28 mouse cellular contexts compared by ENCODE assay signal in the genomic region with DNA sequence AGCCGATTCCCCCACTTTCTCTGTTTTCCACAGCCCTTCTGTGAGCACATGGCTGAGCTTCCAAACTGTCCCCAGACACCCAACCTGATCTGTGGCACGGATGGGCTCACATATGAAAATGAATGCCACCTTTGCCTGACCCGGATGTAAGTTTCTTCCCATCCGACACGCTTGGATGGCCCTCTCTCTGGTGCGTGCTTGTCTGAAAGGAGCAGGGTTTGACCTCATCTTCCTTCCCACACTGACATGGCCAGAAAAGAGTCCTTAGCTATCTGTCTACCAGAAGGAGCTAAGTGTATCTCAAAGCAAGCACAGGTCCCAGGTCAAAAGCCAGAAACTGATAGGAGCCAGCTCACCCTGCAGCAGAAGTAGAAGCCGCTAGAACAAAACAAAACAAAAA. TPM values are rescaled to one million over a fixed set of nuclear protein-coding genes. Genes with fewer than 3 reads are reported as not detected.
DNase-seq lines count a peak whose midpoint lies in the region; ATAC-seq and TF ChIP-seq lines count a peak whose summit lies in the region.
"Had no signal": no experiment of that assay in that cellular context is flagged by ENCODE, and none has a peak within 500 bp of the region (broad histone marks: within the 10 kb centered on the region; RNA-seq: fewer than 3 reads in every experiment).

No protein-coding gene starts in this region.

- no peak for ATAC-seq in kidney, embryonic 16.5 days (ENCODE audit: low FRiP score, low TSS enrichment)
- no peak for ATAC-seq in kidney, embryonic 14.5 days (ENCODE audit: low FRiP score, low TSS enrichment)
- ATAC-seq in midbrain, embryonic 11.5 days (ENCODE audit: low FRiP score) = no peak
- ATAC-seq in midbrain, embryonic 16.5 days = no peak
- ATAC-seq: CD4-positive, CD25-positive, alpha-beta regulatory T cell, adult 4 months; forebrain, embryonic 14.5 days; forebrain, embryonic 16.5 days had no signal

- dilution Hi-C loops in CH12.LX (cut with MboI; ENCODE audit: extremely low pct_ligation_motif_present, extremely low pct_unique_long_range_greater_than_20kb, low sequenced_read_pairs) = no loop called here

- 43% methylated on average over 7 of the region's 7 CpGs for WGBS in kidney, embryonic 16.5 days
- WGBS in kidney, embryonic 14.5 days = 46% methylated on average over 7 of the region's 7 CpGs
- WGBS in midbrain, embryonic 11.5 days = 84% methylated on average over 7 of the region's 7 CpGs
- WGBS in midbrain, embryonic 16.5 days = 81% methylated on average over 7 of the region's 7 CpGs

- H3K4me3 ChIP-seq in kidney, embryonic 16.5 days (ENCODE audit: low read length) = no peak overlapping the region
- H3K4me3 ChIP-seq in kidney, embryonic 14.5 days (ENCODE audit: low read length) = no peak overlapping the region
- no peak overlapping the region for H3K4me3 ChIP-seq in midbrain, embryonic 11.5 days (ENCODE audit: low read depth, low read length)
- H3K4me3 ChIP-seq in midbrain, embryonic 16.5 days (ENCODE audit: low read depth, low read length) = no peak overlapping the region
- H3K4me3 ChIP-seq in CH12.LX (replicated peaks in 1 of 3; ENCODE audit: low read depth in 2 of 3, low read length in 2 of 3, poor library complexity in 1 of 3) = no peak overlapping the region
- H3K4me3 ChIP-seq: embryonic facial prominence, embryonic 13.5 days; embryonic facial prominence, embryonic 15.5 days; erythroblast, embryonic 14.5 days; forebrain, embryonic 10.5 days; forebrain, embryonic 12.5 days had no signal

- TF ChIP-seq EP300 in CH12.LX (IDR thresholded peaks at IDR 0.05; ENCODE audit: low read length) = no peak

- H3K27ac ChIP-seq in kidney, embryonic 16.5 days (ENCODE audit: low read length) = 0 out of 2 replicates have a peak overlapping the region, but pooled peaks have one; percentile 17
- H3K27ac ChIP-seq in kidney, embryonic 14.5 days (ENCODE audit: low read depth, low read length) = no peak overlapping the region
- no peak overlapping the region for H3K27ac ChIP-seq in midbrain, embryonic 11.5 days (ENCODE audit: low read depth, low read length)
- no peak overlapping the region for H3K27ac ChIP-seq in midbrain, embryonic 16.5 days (ENCODE audit: low read length)
- no peak overlapping the region for H3K27ac ChIP-seq in CH12.LX (ENCODE audit: insufficient read depth, low read depth)
- H3K27ac ChIP-seq: embryonic facial prominence, embryonic 13.5 days; embryonic facial prominence, embryonic 15.5 days; forebrain, embryonic 10.5 days; forebrain, embryonic 12.5 days had no signal

- H3K36me3 ChIP-seq in kidney, embryonic 16.5 days (ENCODE audit: insufficient read depth, low read length) = peaks cover 16% of the 10 kb centered on the region
- H3K36me3 ChIP-seq in kidney, embryonic 14.5 days (ENCODE audit: control insufficient read depth, insufficient read depth, low read length) = peaks cover 21% of the 10 kb centered on the region; the same call in 1 of the 2 replicates
- peaks cover 4% of the 10 kb centered on the region for H3K36me3 ChIP-seq in midbrain, embryonic 11.5 days (ENCODE audit: control insufficient read depth, insufficient read depth, low read length)
- H3K36me3 ChIP-seq in midbrain, embryonic 16.5 days (ENCODE audit: control insufficient read depth, insufficient read depth, low read length) = 0 out of 2 replicates have a peak, but pooled peaks cover 6% of the 10 kb centered on the region
- H3K36me3 ChIP-seq in CH12.LX (replicated peaks in 1 of 2; ENCODE audit: control insufficient read depth in 1 of 2, insufficient read depth in 1 of 2, low read length in 1 of 2) = peaks cover 9 to 30% of the 10 kb centered on the region in 2 experiments

- H3K27me3 ChIP-seq in kidney, embryonic 16.5 days (ENCODE audit: insufficient read depth, low read length) = no peaks in the 10 kb centered on the region
- no peaks in the 10 kb centered on the region for H3K27me3 ChIP-seq in kidney, embryonic 14.5 days (ENCODE audit: control insufficient read depth, insufficient read depth, low read length)
- H3K27me3 ChIP-seq in midbrain, embryonic 11.5 days (ENCODE audit: control insufficient read depth, insufficient read depth, low read length) = no peaks in the 10 kb centered on the region
- H3K27me3 ChIP-seq in midbrain, embryonic 16.5 days (ENCODE audit: control insufficient read depth, insufficient read depth, low read depth, low read length) = no peaks in the 10 kb centered on the region
- H3K27me3 ChIP-seq in CH12.LX (replicated peaks) = no peaks in the 10 kb centered on the region
- H3K27me3 ChIP-seq: embryonic facial prominence, embryonic 13.5 days; embryonic facial prominence, embryonic 15.5 days; forebrain, embryonic 12.5 days had no signal

- TF ChIP-seq RAD21 in CH12.LX (IDR thresholded peaks at IDR 0.05; ENCODE audit: low read depth, low read length) = no peak

- no peak for TF ChIP-seq CTCF in CH12.LX (conservative IDR thresholded peaks at IDR 0.05 in 1 of 2, IDR thresholded peaks at IDR 0.05 in 1 of 2; ENCODE audit: low read depth in 2 of 2, low read length in 2 of 2)

- no peak overlapping the region for H3K9ac ChIP-seq in kidney, embryonic 16.5 days (replicated peaks; ENCODE audit: low read length)
- H3K9ac ChIP-seq in kidney, embryonic 14.5 days (ENCODE audit: low read depth, low read length) = no peak overlapping the region
- H3K9ac ChIP-seq in midbrain, embryonic 11.5 days (ENCODE audit: low read length) = no peak overlapping the region
- no peak overlapping the region for H3K9ac ChIP-seq in midbrain, embryonic 16.5 days (ENCODE audit: low read depth, low read length)
- H3K9ac ChIP-seq in CH12.LX (ENCODE audit: insufficient read depth, low read depth) = no peak overlapping the region
- H3K9ac ChIP-seq: embryonic facial prominence, embryonic 13.5 days; embryonic facial prominence, embryonic 15.5 days; forebrain, embryonic 12.5 days had no signal

- no peak overlapping the region for H3K4me2 ChIP-seq in kidney, embryonic 16.5 days (replicated peaks; ENCODE audit: low read depth, low read length)
- no peak overlapping the region for H3K4me2 ChIP-seq in kidney, embryonic 14.5 days (replicated peaks; ENCODE audit: low read depth, low read length)
- H3K4me2 ChIP-seq in midbrain, embryonic 11.5 days = no peak overlapping the region
- no peak overlapping the region for H3K4me2 ChIP-seq in midbrain, embryonic 16.5 days (ENCODE audit: low read length)
- no peak overlapping the region for H3K4me2 ChIP-seq in CH12.LX (ENCODE audit: insufficient read depth, low read depth, poor library complexity, severe bottlenecking)
- H3K4me2 ChIP-seq: embryonic facial prominence, embryonic 13.5 days; embryonic facial prominence, embryonic 15.5 days; forebrain, embryonic 12.5 days had no signal

- in situ Hi-C loops in CH12.LX (cut with MboI; ENCODE audit: low pct_ligation_motif_present, low pct_unique_long_range_greater_than_20kb, low sequenced_read_pairs) = no loop called here

- no peak for TF ChIP-seq POLR2A in CH12.LX (IDR thresholded peaks at IDR 0.05; ENCODE audit: low read depth, low read length)

- H3K79me2 ChIP-seq in CH12.LX (replicated peaks; ENCODE audit: control insufficient read depth, extremely low read depth, insufficient read depth, poor library complexity, severe bottlenecking) = no peaks in the 10 kb centered on the region

- peak; percentile 35 for DNase-seq in midbrain, embryonic 11.5 days (ENCODE audit: low spot score, missing footprints)
- DNase-seq in CH12.LX (ENCODE audit: extremely low read depth) = peak; percentile 34
- no peak for DNase-seq in frontal cortex, postnatal 36 days (ENCODE audit: low spot score in 2 of 2)
- DNase-seq: adrenal gland, adult 2 months; adrenal gland, postnatal 10 days; adrenal gland, postnatal 25 days; B cell, adult 2 months; cerebellum, adult 11 months; cerebellum, adult 18-20 months; cerebellum, adult 8-10 months; cerebellum, adult 9-11 months; cerebellum, postnatal 14 days; cerebellum, postnatal 36 days; embryo, embryonic 11 days had no signal

- H3K4me1 ChIP-seq in kidney, embryonic 16.5 days (ENCODE audit: insufficient read depth, low read length) = peaks cover 8% of the 10 kb centered on the region
- no peaks in the 10 kb centered on the region; the same call in 1 of the 2 replicates for H3K4me1 ChIP-seq in kidney, embryonic 14.5 days (ENCODE audit: control insufficient read depth, insufficient read depth, low read length)
- no peaks in the 10 kb centered on the region for H3K4me1 ChIP-seq in midbrain, embryonic 11.5 days (ENCODE audit: control insufficient read depth, insufficient read depth, low read length)
- no peaks in the 10 kb centered on the region for H3K4me1 ChIP-seq in midbrain, embryonic 16.5 days (ENCODE audit: control insufficient read depth, insufficient read depth, low read length)
- H3K4me1 ChIP-seq in CH12.LX (ENCODE audit: control insufficient read depth in 1 of 2, insufficient read depth in 2 of 2) = peaks cover 0 to 6% of the 10 kb centered on the region in 2 experiments; a peak in 2 of 4 replicates
- H3K4me1 ChIP-seq: embryonic facial prominence, embryonic 13.5 days; embryonic facial prominence, embryonic 15.5 days; forebrain, embryonic 10.5 days; forebrain, embryonic 12.5 days had no signal

- H3K9me3 ChIP-seq in kidney, embryonic 16.5 days (ENCODE audit: low read length) = no peaks in the 10 kb centered on the region
- no peaks in the 10 kb centered on the region for H3K9me3 ChIP-seq in kidney, embryonic 14.5 days (ENCODE audit: control insufficient read depth, low read length)
- no peaks in the 10 kb centered on the region for H3K9me3 ChIP-seq in midbrain, embryonic 11.5 days (ENCODE audit: control insufficient read depth, low read length)
- no peaks in the 10 kb centered on the region for H3K9me3 ChIP-seq in midbrain, embryonic 16.5 days (replicated peaks; ENCODE audit: control insufficient read depth, low read length, poor library complexity, severe bottlenecking)
- H3K9me3 ChIP-seq in CH12.LX (replicated peaks; ENCODE audit: low read length) = no peaks in the 10 kb centered on the region
- H3K9me3 ChIP-seq: embryonic facial prominence, embryonic 13.5 days; embryonic facial prominence, embryonic 15.5 days; forebrain, embryonic 10.5 days; forebrain, embryonic 12.5 days had no signal

RNA-seq across cellular contexts. Expression of gene Spink4, which starts 9.2 kb away (rescaled TPM):
- polyA plus RNA-seq in kidney, embryonic 16.5 days (2015; fragmentation: Nextera tagmentation; extraction: Ambion mirVana) = not detected in 2 replicates
- not detected in 2 replicates for polyA plus RNA-seq in kidney, embryonic 14.5 days (2014; fragmentation: Nextera tagmentation; extraction: Ambion mirVana)
- not detected in 2 replicates for polyA plus RNA-seq in midbrain, embryonic 11.5 days (2014; fragmentation: Nextera tagmentation; extraction: Ambion mirVana)
- polyA plus RNA-seq in midbrain, embryonic 16.5 days (2015; fragmentation: Nextera tagmentation; extraction: Ambion mirVana) = not detected in 2 replicates
- total RNA-seq in CH12.LX (2012; rRNA removed) (not detected in 2 replicates), CH12.LX (2014; rRNA removed) (not detected in 2 replicates)
- polyA plus RNA-seq in CH12.LX (2012; ENCODE audit: insufficient read length, low read depth) = not detected in 2 replicates
- total RNA-seq: common myeloid progenitor, adult 5-6 weeks; ES-E14 had no signal
- polyA plus RNA-seq: CD4-positive, CD25-positive, alpha-beta regulatory T cell, adult 4 months; embryonic facial prominence, embryonic 11.5 days; embryonic facial prominence, embryonic 13.5 days; embryonic facial prominence, embryonic 15.5 days; erythroblast, embryonic 14.5 days; forebrain, embryonic 10.5 days; forebrain, embryonic 12.5 days; forebrain, embryonic 14.5 days; forebrain, embryonic 16.5 days had no signal

RNA-seq across cellular contexts. Expression of gene Bag1, which starts 19.0 kb away (rescaled TPM):
- 210 and 215 TPM in 2 replicates for polyA plus RNA-seq in kidney, embryonic 16.5 days (2015; fragmentation: Nextera tagmentation; extraction: Ambion mirVana)
- 235 and 248 TPM in 2 replicates for polyA plus RNA-seq in kidney, embryonic 14.5 days (2014; fragmentation: Nextera tagmentation; extraction: Ambion mirVana)
- polyA plus RNA-seq in midbrain, embryonic 11.5 days (2014; fragmentation: Nextera tagmentation; extraction: Ambion mirVana) = 233 and 247 TPM in 2 replicates
- 166 and 181 TPM in 2 replicates for polyA plus RNA-seq in midbrain, embryonic 16.5 days (2015; fragmentation: Nextera tagmentation; extraction: Ambion mirVana)
- 105 and 123 TPM in 2 replicates for total RNA-seq in CH12.LX (2012; rRNA removed)
- total RNA-seq in CH12.LX (2014; rRNA removed) = 149 and 190 TPM in 2 replicates
- polyA plus RNA-seq in CH12.LX (2012; ENCODE audit: insufficient read length, low read depth) = 161 and 193 TPM in 2 replicates

RNA-seq across cellular contexts. Expression of gene Chmp5, which starts 19.2 kb away (rescaled TPM):
- 120 and 123 TPM in 2 replicates for polyA plus RNA-seq in kidney, embryonic 16.5 days (2015; fragmentation: Nextera tagmentation; extraction: Ambion mirVana)
- polyA plus RNA-seq in kidney, embryonic 14.5 days (2014; fragmentation: Nextera tagmentation; extraction: Ambion mirVana) = 113 and 137 TPM in 2 replicates
- polyA plus RNA-seq in midbrain, embryonic 11.5 days (2014; fragmentation: Nextera tagmentation; extraction: Ambion mirVana) = 159 and 169 TPM in 2 replicates
- polyA plus RNA-seq in midbrain, embryonic 16.5 days (2015; fragmentation: Nextera tagmentation; extraction: Ambion mirVana) = 157 and 161 TPM in 2 replicates
- total RNA-seq in CH12.LX (2012; rRNA removed) = 51.6 and 53.0 TPM in 2 replicates
- total RNA-seq in CH12.LX (2014; rRNA removed) = 86.7 and 88.1 TPM in 2 replicates
- 43.6 and 45.9 TPM in 2 replicates for polyA plus RNA-seq in CH12.LX (2012; ENCODE audit: insufficient read length, low read depth)

RNA-seq across cellular contexts. Expression of gene Nfx1, which starts 41.7 kb away (rescaled TPM):
- polyA plus RNA-seq in kidney, embryonic 16.5 days (2015; fragmentation: Nextera tagmentation; extraction: Ambion mirVana) = 92.0 and 94.7 TPM in 2 replicates
- 58.6 and 103 TPM in 2 replicates for polyA plus RNA-seq in kidney, embryonic 14.5 days (2014; fragmentation: Nextera tagmentation; extraction: Ambion mirVana)
- polyA plus RNA-seq in midbrain, embryonic 11.5 days (2014; fragmentation: Nextera tagmentation; extraction: Ambion mirVana) = 89.5 and 94.0 TPM in 2 replicates
- 115 and 120 TPM in 2 replicates for polyA plus RNA-seq in midbrain, embryonic 16.5 days (2015; fragmentation: Nextera tagmentation; extraction: Ambion mirVana)
- total RNA-seq in CH12.LX (2012; rRNA removed) (53.7 and 55.5 TPM in 2 replicates), CH12.LX (2014; rRNA removed) (70.5 and 75.2 TPM in 2 replicates)
- polyA plus RNA-seq in CH12.LX (2012; ENCODE audit: insufficient read length, low read depth) = 87.0 and 89.8 TPM in 2 replicates

Comparison
In these comparisons a context has a peak if more than half of its experiments do, and no peak if none do; other contexts are left out.
1. DNase-seq: peak in midbrain, embryonic 11.5 days (single experiment) and CH12.LX (single experiment); none in frontal cortex, postnatal 36 days (0 of 2).